Mouse (Mus musculus) intestine, embryonic 16.5 days (tissue): ENCODE data around the gene Hist2h3c1. TPM values are rescaled to one million over a fixed set of nuclear protein-coding genes. Genes with fewer than 3 reads are reported as not detected.
"Not testable (repeated sequence)": the region's sequence is repeated elsewhere in the genome, so short reads cannot be mapped to it uniquely, and the experiment has no call there.

ENCODE experiments used
- ATAC-seq: fragments of 200-750 bp; cut with Nextera tagmentation; 2 replicates; pipeline ENCODE4 v1.8.0; 2017; ENCODE audit warnings: moderate TSS enrichment, moderate library complexity
- H3K27ac ChIP-seq: fragments of 300-500 bp; sonication (generic); 2 replicates; pipeline ENCODE4 v1.5.1; 2014; ENCODE audit warnings: mild to moderate bottlenecking, low read length
- H3K27me3 ChIP-seq: fragments of 300-500 bp; sonication (generic); replicated peaks from 2 replicates; pipeline ENCODE4 v1.6.1; 2014; ENCODE audit warnings: low read length, control low read depth, mixed read lengths; ENCODE audit not compliant: control insufficient read depth, insufficient read depth
- H3K36me3 ChIP-seq: fragments of 300-500 bp; sonication (generic); 2 replicates; pipeline ENCODE4 v1.6.1; 2014; ENCODE audit warnings: low read length, control low read depth; ENCODE audit not compliant: control insufficient read depth, insufficient read depth
- H3K4me1 ChIP-seq: fragments of 300-500 bp; sonication (generic); 2 replicates; pipeline ENCODE4 v1.6.1; 2014; ENCODE audit warnings: low read length, control low read depth, mixed read lengths; ENCODE audit not compliant: control insufficient read depth, insufficient read depth
- H3K4me2 ChIP-seq: fragments of 300-500 bp; sonication (generic); 2 replicates; pipeline ENCODE4 v1.6.1; 2014; ENCODE audit warnings: low read depth, low read length, control low read depth
- H3K4me3 ChIP-seq: fragments of 300-500 bp; sonication (generic); 2 replicates; pipeline ENCODE4 v1.5.1; 2014; ENCODE audit warnings: mild to moderate bottlenecking, low read length
- H3K9ac ChIP-seq: fragments of 300-500 bp; sonication (generic); 2 replicates; pipeline ENCODE4 v1.6.1; 2014; ENCODE audit warnings: low read depth, low read length
- H3K9me3 ChIP-seq: fragments of 300-500 bp; sonication (generic); 2 replicates; pipeline ENCODE4 v1.6.1; 2016; ENCODE audit warnings: low read length, control low read depth; ENCODE audit not compliant: control insufficient read depth
- WGBS: fragments of 180-500 bp; shearing (Covaris S2); extraction: QIAGEN DNeasy Blood & Tissue Kit; methylation state at CpG from one replicate; pipeline ENCODE4 v1.1.7; 2014; 5-methylcytosine and 5-hydroxymethylcytosine counted together
- polyA plus RNA-seq: library from polyadenylated mRNA; unstranded; fragments of >200 nt; fragmentation: Nextera tagmentation; extraction: Ambion mirVana; gene quantifications from 2 replicates; pipeline ENCODE4 v1.2.1, GENCODE M21; 2015

The Hist2h3c1 gene
- polyA plus RNA-seq, 1 experiment from 2014 or later, result 1.8 TPM

DNA sequence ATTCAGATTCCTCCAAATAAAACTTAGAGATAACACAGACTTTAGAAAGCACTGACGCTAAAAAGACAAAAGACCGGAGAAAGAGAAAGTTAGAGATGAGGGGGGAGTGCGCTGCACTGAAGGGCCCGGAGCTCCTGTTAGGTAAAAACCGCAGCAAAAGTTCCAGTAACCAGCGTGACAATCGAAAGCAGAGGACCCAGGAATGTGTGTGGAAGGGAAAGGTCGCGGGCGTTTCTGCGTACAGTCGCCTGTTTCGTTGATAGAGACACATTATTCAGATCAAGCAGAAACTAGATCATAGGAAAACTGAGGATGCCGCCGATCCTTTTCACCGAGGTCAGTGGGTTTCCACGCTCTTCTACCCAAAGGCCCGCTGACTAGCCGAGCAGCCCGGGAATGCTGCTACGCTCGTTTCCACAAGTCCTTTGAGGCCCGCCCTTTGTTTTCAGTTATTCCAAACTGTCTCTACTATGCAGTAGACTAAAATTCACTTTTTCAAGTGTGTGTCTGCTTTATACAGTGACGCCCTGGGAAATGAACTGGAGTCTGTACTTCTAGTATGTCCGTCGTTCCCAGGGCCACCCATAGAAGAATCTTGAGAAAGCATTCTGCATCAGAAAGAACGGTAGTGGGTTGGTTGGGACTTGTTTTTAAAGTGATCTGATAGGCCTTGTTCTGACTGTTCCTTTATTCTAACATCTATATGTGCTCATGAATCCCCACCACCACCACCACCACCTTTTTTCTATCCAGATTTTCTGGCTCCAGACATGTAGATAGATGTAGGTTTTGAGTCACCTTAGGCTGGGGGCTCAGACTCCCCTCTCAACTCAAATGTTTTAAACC lies 17.3 kb downstream of the Hist2h3c1 start:
- peak overlapping the region; percentile 64 for H3K4me3 ChIP-seq
- H3K36me3 ChIP-seq, result no peaks in the 10 kb centered on the region
- no peaks in the 10 kb centered on the region for H3K27me3 ChIP-seq
- WGBS, result 6% methylated on average over 27 of the region's 27 CpGs
- H3K9me3 ChIP-seq, result no peaks in the 10 kb centered on the region
- H3K27ac ChIP-seq, result peak overlapping the region; percentile 97
- H3K9ac ChIP-seq, result peak overlapping the region; percentile 79
- peak; percentile 36 for ATAC-seq
- peaks cover 17% of the 10 kb centered on the region; the same call in 1 of the 2 replicates for H3K4me1 ChIP-seq
- peak overlapping the region; percentile 55 for H3K4me2 ChIP-seq

- no peak for ATAC-seq
- Histone ChIP-seq H3K27ac (peak overlapping the region; percentile 97), H3K9ac (peak overlapping the region; percentile 79), H3K4me3 (peak overlapping the region; percentile 64; the same call in 1 of the 2 replicates), H3K4me1 (peaks cover 17% of the 10 kb centered on the region; the same call in 1 of the 2 replicates), H3K27me3 (no peaks in the 10 kb centered on the region), H3K4me2 (peak overlapping the region; percentile 55), H3K36me3 (no peaks in the 10 kb centered on the region), H3K9me3 (no peaks in the 10 kb centered on the region)
- 73% methylated on average over 7 of the region's 7 CpGs for whole genome bisulfite sequencing
These were observed 18.0 kb downstream of the Hist2h3c1 start for GRCm38 (mm10) chr3:96264404-96264949.

DNA sequence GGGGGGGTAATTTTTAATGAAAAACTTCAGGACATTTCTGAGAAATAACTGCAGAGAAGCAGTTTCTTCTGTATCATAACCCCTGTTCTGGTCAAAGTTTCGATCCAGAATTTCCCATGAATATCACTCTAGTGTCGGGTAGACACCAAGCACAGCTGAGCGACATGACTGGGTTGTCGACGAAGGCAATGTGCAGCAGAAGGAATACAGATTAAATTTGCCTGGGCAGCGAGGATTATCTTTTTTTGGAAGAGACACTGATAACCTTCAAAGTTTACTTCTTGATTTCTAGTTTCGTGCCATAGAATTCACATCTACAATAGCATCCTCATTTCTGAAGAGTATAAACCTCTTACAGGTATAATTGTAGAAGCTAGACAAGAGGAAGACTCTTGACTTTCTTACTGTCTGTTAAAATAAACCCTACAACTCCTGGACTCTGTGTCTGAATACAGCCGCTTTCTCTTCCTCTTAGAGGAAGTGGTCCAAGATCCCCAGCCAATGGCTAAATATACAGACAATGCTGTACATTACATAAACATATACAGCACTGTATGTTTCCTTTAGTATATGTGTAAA lies 19.7 kb downstream of the Hist2h3c1 start:
- no peak for ATAC-seq
- Histone ChIP-seq H3K27me3 (no peaks in the 10 kb centered on the region), H3K4me1 (peaks cover 20% of the 10 kb centered on the region), H3K27ac (no peak overlapping the region), H3K9me3 (no peaks in the 10 kb centered on the region), H3K36me3 (no peaks in the 10 kb centered on the region), H3K9ac (no peak overlapping the region), H3K4me3 (no peak overlapping the region), H3K4me2 (no peak overlapping the region)
- WGBS, result 86% methylated on average over 8 of the region's 8 CpGs

DNA sequence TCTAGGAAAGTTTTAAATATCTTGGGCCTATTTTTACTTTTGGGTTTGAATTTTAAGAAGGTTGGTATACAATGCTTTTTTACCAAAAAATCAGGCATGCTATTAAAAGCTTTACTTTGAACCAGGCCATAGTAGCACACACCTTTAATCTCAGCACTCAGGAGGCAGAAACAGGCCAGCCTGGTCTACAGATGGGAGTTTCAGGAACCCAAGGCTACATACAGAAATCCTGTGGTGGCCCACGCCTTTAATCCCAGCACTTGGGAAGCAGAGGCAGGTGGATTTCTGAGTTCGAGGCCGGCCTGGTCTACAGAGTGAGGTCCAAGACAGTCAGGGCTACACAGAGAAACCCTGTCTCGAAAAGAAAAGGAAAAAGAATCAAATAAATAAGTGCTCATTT lies 21.1 kb downstream of the Hist2h3c1 start:
- 84% methylated on average over 4 of the region's 4 CpGs for WGBS
- Histone ChIP-seq H3K4me2 (peak overlapping the region; percentile 57; the same call in 1 of the 2 replicates), H3K27ac (peak overlapping the region; percentile 92), H3K4me1 (peaks cover 16% of the 10 kb centered on the region), H3K27me3 (no peaks in the 10 kb centered on the region), H3K9me3 (no peaks in the 10 kb centered on the region), H3K9ac (no peak overlapping the region), H3K4me3 (no peak overlapping the region), H3K36me3 (no peaks in the 10 kb centered on the region)
- ATAC-seq, result no peak

- peak within 1 kb of the TSS; percentile 92 for H3K27ac ChIP-seq
- peaks cover 16% of the 10 kb centered on the region for H3K4me1 ChIP-seq
- H3K9ac ChIP-seq, result peak within 1 kb of the TSS; percentile 68
- peak; percentile 79 for ATAC-seq
- H3K4me2 ChIP-seq, result peak within 1 kb of the TSS; percentile 91
- H3K9me3 ChIP-seq, result no peaks in the 10 kb centered on the region
- peak within 1 kb of the TSS; percentile 58 for H3K4me3 ChIP-seq
- WGBS, result 19% methylated on average over 28 of the region's 30 CpGs
- no peaks in the 10 kb centered on the region for H3K36me3 ChIP-seq
- H3K27me3 ChIP-seq, result no peaks in the 10 kb centered on the region
These were observed 21.7 kb downstream of the Hist2h3c1 start, which contains the start of gene Hist2h3b for GRCm38 (mm10) chr3:96268051-96268775. Hist2h3b (plus strand) TSS chr3:96268654.

- Histone ChIP-seq H3K27ac (peak overlapping the region; percentile 92), H3K9ac (peak overlapping the region; percentile 68), H3K4me3 (peak overlapping the region; percentile 50), H3K4me2 (peak overlapping the region; percentile 63), H3K4me1 (peaks cover 16% of the 10 kb centered on the region)
- WGBS, result 1% methylated on average over 9 of the region's 44 CpGs
- peak; percentile 42 for ATAC-seq
- H3K9me3 ChIP-seq, H3K36me3 ChIP-seq, H3K27me3 ChIP-seq: not testable (repeated sequence)
These were observed 22.4 kb downstream of the Hist2h3c1 start for GRCm38 (mm10) chr3:96268776-96269378.

DNA sequence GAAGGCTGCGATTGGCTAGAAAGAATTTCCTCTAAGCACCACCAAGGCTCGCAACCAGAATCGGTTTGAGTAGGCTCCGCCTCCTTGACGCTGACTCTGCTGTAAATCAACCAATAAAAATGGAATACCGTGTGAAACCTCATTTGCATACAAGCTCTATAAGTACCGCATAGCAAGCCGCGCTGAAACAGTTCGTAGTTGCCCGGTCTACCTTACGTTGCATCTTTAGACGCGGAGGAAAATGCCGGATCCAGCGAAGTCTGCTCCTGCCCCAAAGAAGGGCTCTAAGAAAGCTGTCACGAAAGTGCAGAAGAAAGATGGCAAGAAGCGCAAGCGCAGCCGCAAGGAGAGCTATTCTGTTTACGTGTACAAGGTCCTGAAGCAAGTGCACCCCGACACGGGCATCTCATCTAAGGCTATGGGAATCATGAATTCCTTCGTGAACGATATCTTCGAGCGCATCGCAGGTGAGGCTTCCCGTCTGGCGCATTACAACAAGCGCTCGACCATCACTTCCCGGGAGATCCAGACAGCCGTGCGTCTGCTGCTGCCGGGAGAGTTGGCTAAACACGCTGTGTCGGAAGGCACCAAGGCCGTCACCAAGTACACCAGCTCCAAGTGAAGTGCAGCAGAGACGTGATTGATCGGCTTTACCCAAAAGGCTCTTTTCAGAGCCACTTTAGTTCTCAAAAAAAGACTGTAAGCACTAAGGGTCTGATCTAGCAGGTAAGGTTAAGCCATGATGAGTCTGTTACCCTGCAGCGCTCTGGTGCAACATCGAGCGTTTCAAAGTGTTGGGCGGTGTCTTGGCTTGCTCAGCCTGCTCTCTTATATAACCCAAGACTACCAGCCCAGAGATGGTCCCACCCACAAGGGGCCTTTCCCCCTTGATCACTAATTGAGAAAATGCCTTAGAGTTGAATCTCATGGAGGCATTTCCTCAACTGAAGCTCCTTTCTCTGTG lies 23.3 kb downstream of the Hist2h3c1 start, which contains the start of gene Hist2h2bb:
Gene Hist2h2bb (plus strand): TSS at position 242 of the 964 bp plus-strand sequence.
- H3K9ac ChIP-seq, result peak within 1 kb of the TSS; percentile 73
- H3K27me3 ChIP-seq, result no peaks in the 10 kb centered on the region
- no peaks in the 10 kb centered on the region for H3K36me3 ChIP-seq
- peak within 1 kb of the TSS; percentile 58 for H3K4me3 ChIP-seq
- H3K4me1 ChIP-seq, result peaks cover 7% of the 10 kb centered on the region
- peak; percentile 96 for ATAC-seq
- peak within 1 kb of the TSS; percentile 93 for H3K27ac ChIP-seq
- WGBS, result under 1% methylated on average over 45 of the region's 45 CpGs
- H3K4me2 ChIP-seq, result peak within 1 kb of the TSS; percentile 91
- H3K9me3 ChIP-seq, result no peaks in the 10 kb centered on the region
